Mouse (Mus musculus) hindbrain, postnatal 0 days (tissue): Measurements from ENCODE around the gene Grik3. TPM values are rescaled to one million over a fixed set of nuclear protein-coding genes. Genes with fewer than 3 reads are reported as not detected.

Source experiments
- ATAC-seq: fragments of 200-750 bp; cut with Nextera tagmentation; 2 replicates; pipeline ENCODE4 v1.8.0; 2017; ENCODE audit warnings: mild to moderate bottlenecking, moderate TSS enrichment, moderate library complexity
- DNase-seq: peaks from one replicate; pipeline ENCODE4 v3.0.0-alpha.2; 2015; ENCODE audit warnings: low spot score
- H3K27ac ChIP-seq: fragments of 300-500 bp; sonication (generic); 2 replicates; pipeline ENCODE4 v1.5.1; 2014; ENCODE audit warnings: mild to moderate bottlenecking
- H3K27me3 ChIP-seq: fragments of 300-500 bp; sonication (generic); 2 replicates; pipeline ENCODE4 v1.6.1; 2014; ENCODE audit warnings: low read length, mixed read lengths; ENCODE audit not compliant: insufficient read depth
- H3K36me3 ChIP-seq: fragments of 300-500 bp; sonication (generic); 2 replicates; pipeline ENCODE4 v1.6.1; 2014; ENCODE audit warnings: low read length, mixed read lengths; ENCODE audit not compliant: insufficient read depth
- H3K4me1 ChIP-seq: fragments of 300-500 bp; sonication (generic); 2 replicates; pipeline ENCODE4 v1.6.1; 2014; ENCODE audit warnings: antibody characterized with exemption, low read length, mixed read lengths; ENCODE audit not compliant: insufficient read depth
- H3K4me2 ChIP-seq: fragments of 300-500 bp; sonication (generic); 2 replicates; pipeline ENCODE4 v1.6.1; 2014; ENCODE audit warnings: low read depth, mild to moderate bottlenecking, low read length, moderate library complexity, mixed read lengths
- H3K4me3 ChIP-seq: fragments of 300-500 bp; sonication (generic); 2 replicates; pipeline ENCODE4 v1.5.1; 2014; ENCODE audit warnings: low read length
- H3K9ac ChIP-seq: fragments of 300-500 bp; sonication (generic); replicated peaks from 2 replicates; pipeline ENCODE4 v1.6.1; 2014; ENCODE audit warnings: mild to moderate bottlenecking, low read length, moderate library complexity, mixed read lengths
- H3K9me3 ChIP-seq: fragments of 300-500 bp; sonication (generic); 2 replicates; pipeline ENCODE4 v1.6.1; 2016; ENCODE audit warnings: low read length, mixed read lengths
- CTCF ChIP-seq: IDR thresholded peaks from 2 replicates; pipeline ENCODE4 v1.5.1; 2016; ENCODE audit warnings: antibody characterized with exemption, control low read depth, low read depth
- WGBS: fragments of 180-500 bp; shearing (Covaris S2); extraction: QIAGEN DNeasy Blood & Tissue Kit; methylation state at CpG from one replicate; pipeline ENCODE4 v1.1.7; 2014; 5-methylcytosine and 5-hydroxymethylcytosine counted together
- polyA plus RNA-seq: library from polyadenylated mRNA; unstranded; fragments of >200 nt; fragmentation: Nextera tagmentation; extraction: Ambion mirVana; gene quantifications from 2 replicates; pipeline ENCODE4 v1.2.1, GENCODE M21; 2015
- total RNA-seq: library from RNA; depleted of rRNA; stranded (reverse); fragments of >200 nt; gene quantifications from 2 replicates; pipeline ENCODE4 v1.2.3, GENCODE M21; 2014

Grik3 gene
- total and polyA plus RNA-seq, 2 experiments from 2014 or later: 4.2 to 32.0 TPM

GRCm38 (mm10) chr4:125525266-125525665 lies 34.8 kb downstream of the Grik3 start:
- 69% methylated on average over 4 of the region's 4 CpGs for WGBS
- H3K4me3 ChIP-seq: no peak overlapping the region
- no peak for ATAC-seq
- no peaks in the 10 kb centered on the region for H3K36me3 ChIP-seq
- no peaks in the 10 kb centered on the region for H3K4me1 ChIP-seq
- H3K9me3 ChIP-seq: no peaks in the 10 kb centered on the region
- H3K27me3 ChIP-seq: no peaks in the 10 kb centered on the region
- TF ChIP-seq CTCF: no peak
- H3K9ac ChIP-seq: no peak overlapping the region
- no peak for DNase-seq
- H3K27ac ChIP-seq: no peak overlapping the region
- H3K4me2 ChIP-seq: no peak overlapping the region

DNA sequence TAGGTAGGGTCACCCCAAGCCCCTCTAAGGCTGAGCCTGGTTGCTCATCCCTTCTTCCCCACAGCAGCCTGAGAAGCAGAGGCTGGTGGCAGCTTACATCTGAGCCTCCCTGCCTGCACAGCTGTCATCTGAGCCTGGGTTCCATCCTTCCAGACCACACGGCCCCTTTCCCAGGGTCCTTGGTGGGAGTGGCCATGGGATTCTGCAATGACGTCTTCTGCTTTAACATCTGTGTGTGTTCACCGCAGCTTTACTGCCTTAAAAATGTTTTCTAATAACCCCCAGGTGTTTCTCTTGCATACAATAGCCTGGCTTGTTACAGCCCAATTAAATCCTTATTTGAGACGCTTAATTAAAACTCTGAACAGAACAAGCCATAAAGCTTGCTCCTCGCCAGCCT lies 35.9 kb downstream of the Grik3 start:
- ATAC-seq (no peak), DNase-seq (no peak)
- no peaks in the 10 kb centered on the region for H3K4me1 ChIP-seq
- WGBS: 42% methylated on average over 5 of the region's 5 CpGs
- no peaks in the 10 kb centered on the region for H3K27me3 ChIP-seq
- no peak overlapping the region for H3K9ac ChIP-seq
- H3K36me3 ChIP-seq: no peaks in the 10 kb centered on the region
- H3K27ac ChIP-seq: no peak overlapping the region
- H3K4me2 ChIP-seq: no peak overlapping the region
- H3K4me3 ChIP-seq: no peak overlapping the region
- H3K9me3 ChIP-seq: no peaks in the 10 kb centered on the region
- TF ChIP-seq CTCF: no peak

- Histone ChIP-seq H3K4me3 (no peak overlapping the region), H3K4me2 (no peak overlapping the region), H3K27me3 (no peaks in the 10 kb centered on the region), H3K9ac (no peak overlapping the region), H3K36me3 (no peaks in the 10 kb centered on the region), H3K27ac (peak overlapping the region; percentile 51), H3K4me1 (peaks cover 8% of the 10 kb centered on the region), H3K9me3 (no peaks in the 10 kb centered on the region)
- no peak for TF ChIP-seq CTCF
- 42% methylated on average over 9 of the region's 9 CpGs for WGBS
- DNase-seq (no peak), ATAC-seq (no peak)
Observed at GRCm38 (mm10) chr4:125533965-125534364, 43.5 kb downstream of the Grik3 start.

GRCm38 (mm10) chr4:125534449-125534848 lies 43.9 kb downstream of the Grik3 start:
- Histone ChIP-seq H3K4me2 (no peak overlapping the region), H3K4me1 (peaks cover 8% of the 10 kb centered on the region), H3K9ac (no peak overlapping the region), H3K27me3 (no peaks in the 10 kb centered on the region), H3K4me3 (no peak overlapping the region), H3K9me3 (no peaks in the 10 kb centered on the region), H3K27ac (peak overlapping the region; percentile 51), H3K36me3 (no peaks in the 10 kb centered on the region)
- DNase-seq (no peak), ATAC-seq (peak; percentile 50; the same call in 1 of the 2 replicates)
- no peak for TF ChIP-seq CTCF
- WGBS: 7% methylated on average over 8 of the region's 8 CpGs

DNA sequence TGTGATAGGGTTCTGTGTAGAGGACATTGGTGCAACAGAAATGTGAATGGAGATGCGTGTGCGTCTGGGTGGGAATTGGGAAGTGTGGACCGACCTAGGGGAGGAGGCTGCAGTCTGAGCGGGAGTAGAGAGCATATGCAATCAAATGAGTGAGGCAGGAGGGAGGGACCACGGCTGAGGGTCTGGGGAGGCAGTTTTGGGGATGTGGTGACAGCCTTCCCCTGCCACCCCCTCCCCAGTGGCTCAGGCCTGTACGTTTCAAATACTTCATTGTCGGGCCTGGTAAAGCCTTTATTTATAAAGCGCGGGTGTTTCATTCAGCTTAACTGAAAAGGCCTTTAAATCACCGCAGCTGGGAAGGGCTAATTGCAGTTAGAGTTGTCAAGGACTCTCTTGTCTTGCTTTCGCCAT lies 44.5 kb downstream of the Grik3 start:
- no peak overlapping the region for H3K4me2 ChIP-seq
- H3K27me3 ChIP-seq: no peaks in the 10 kb centered on the region
- H3K4me3 ChIP-seq: no peak overlapping the region
- ATAC-seq (peak; percentile 52), DNase-seq (peak; percentile 37)
- H3K9ac ChIP-seq: no peak overlapping the region
- H3K27ac ChIP-seq: peak overlapping the region; percentile 51; the same call in 1 of the 2 replicates
- no peak for TF ChIP-seq CTCF
- peaks cover 8% of the 10 kb centered on the region for H3K4me1 ChIP-seq
- H3K9me3 ChIP-seq: no peaks in the 10 kb centered on the region
- no peaks in the 10 kb centered on the region for H3K36me3 ChIP-seq
- WGBS: 14% methylated on average over 11 of the region's 11 CpGs

DNA sequence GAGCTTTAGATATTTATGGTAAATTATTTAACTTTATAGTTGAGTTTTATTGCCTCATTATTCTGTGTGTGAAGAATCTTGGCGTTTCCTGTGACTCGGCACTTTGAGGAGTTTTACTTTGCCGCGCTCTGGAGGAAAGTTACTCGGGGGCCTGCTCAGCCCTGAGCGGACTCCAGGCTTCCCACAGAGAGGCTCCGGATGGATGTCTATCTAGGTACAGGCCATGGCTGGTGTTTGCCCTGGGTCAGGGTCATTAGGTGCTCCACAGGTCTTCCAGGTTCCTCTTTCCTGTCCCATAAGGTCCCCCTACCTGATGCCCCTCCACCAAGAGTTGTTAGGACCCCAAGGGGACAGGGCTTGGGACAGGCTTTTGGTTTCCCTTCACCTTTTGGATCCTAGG lies 45.0 kb downstream of the Grik3 start:
- 19% methylated on average over 7 of the region's 7 CpGs for WGBS
- ATAC-seq (no peak), DNase-seq (no peak)
- H3K36me3 ChIP-seq: no peaks in the 10 kb centered on the region
- H3K4me1 ChIP-seq: peaks cover 8% of the 10 kb centered on the region
- no peak overlapping the region for H3K4me2 ChIP-seq
- no peaks in the 10 kb centered on the region for H3K27me3 ChIP-seq
- H3K9me3 ChIP-seq: no peaks in the 10 kb centered on the region
- H3K27ac ChIP-seq: peak overlapping the region; percentile 51
- H3K9ac ChIP-seq: no peak overlapping the region
- TF ChIP-seq CTCF: no peak
- no peak overlapping the region for H3K4me3 ChIP-seq

DNA sequence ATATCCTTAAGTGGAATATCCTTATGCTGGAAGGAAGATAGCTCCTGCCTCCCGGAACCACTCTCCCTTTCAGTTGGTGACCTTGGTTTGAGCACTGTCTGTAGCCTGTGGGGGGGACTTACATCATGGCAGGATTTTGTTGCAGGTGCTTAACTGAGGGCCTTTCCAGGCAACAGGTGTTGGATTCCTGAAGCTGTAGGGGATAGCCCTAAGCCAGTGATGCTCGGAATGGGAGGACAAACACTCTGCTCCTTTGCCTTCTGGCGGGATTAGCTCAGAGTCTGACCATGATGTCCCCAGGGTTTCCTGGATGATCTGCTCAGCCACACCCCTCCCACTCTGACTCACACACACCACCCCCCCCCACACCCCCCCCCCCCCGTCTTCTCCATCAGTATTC lies 45.5 kb downstream of the Grik3 start:
- H3K4me3 ChIP-seq: no peak overlapping the region
- H3K9ac ChIP-seq: no peak overlapping the region
- no peaks in the 10 kb centered on the region for H3K9me3 ChIP-seq
- no peaks in the 10 kb centered on the region for H3K27me3 ChIP-seq
- no peak for TF ChIP-seq CTCF
- H3K4me1 ChIP-seq: peaks cover 8% of the 10 kb centered on the region
- peak overlapping the region; percentile 51 for H3K27ac ChIP-seq
- no peak overlapping the region for H3K4me2 ChIP-seq
- no peaks in the 10 kb centered on the region for H3K36me3 ChIP-seq
- 43% methylated on average over 3 of the region's 4 CpGs for WGBS
- DNase-seq (no peak), ATAC-seq (no peak)
